Mouse (Mus musculus) CH12.LX (cell line): ENCODE measurements around the gene Ost4.
A peak's percentile ranks its signal among the peaks of the same experiment; 100 is the strongest.

ENCODE experiments used
- CTCF ChIP-seq, 2 experiments: IDR thresholded peaks in 1 of 2; conservative IDR thresholded peaks in 1 of 2; 2 replicates each; pipeline ENCODE4 v1.5.1; 2011 to 2012; ENCODE audit warnings: low read depth in 2 of 2, low read length in 2 of 2, improper control_type of control experiment in 1 of 2, inconsistent platforms in 1 of 2, mild to moderate bottlenecking in 1 of 2, moderate library complexity in 1 of 2
- GABPA ChIP-seq: IDR thresholded peaks from 2 replicates; pipeline ENCODE4 v1.6.1; 2012; ENCODE audit warnings: low read depth, low read length, improper control_type of control experiment, inconsistent platforms; ENCODE audit not compliant: insufficient replicate concordance
- NRF1 ChIP-seq: IDR thresholded peaks from 2 replicates; pipeline ENCODE4 v1.6.1; 2014; ENCODE audit warnings: low read depth, mild to moderate bottlenecking, inconsistent platforms, low read length, improper control_type of control experiment, moderate library complexity
- POLR2A ChIP-seq: IDR thresholded peaks from 2 replicates; pipeline ENCODE4 v1.6.1; 2011; ENCODE audit warnings: low read depth, mild to moderate bottlenecking, improper control_type of control experiment, low read length
- POLR2AphosphoS2 ChIP-seq: IDR thresholded peaks from 2 replicates; pipeline ENCODE4 v1.6.1; 2011; ENCODE audit warnings: low read depth, low read length, improper control_type of control experiment
- RCOR1 ChIP-seq: conservative IDR thresholded peaks from 2 replicates; pipeline ENCODE4 v1.6.1; 2012; ENCODE audit warnings: low read depth, mild to moderate bottlenecking, inconsistent platforms, low read length, improper control_type of control experiment
- SMC3 ChIP-seq: IDR thresholded peaks from 2 replicates; pipeline ENCODE4 v1.6.1; 2011; ENCODE audit warnings: low read depth, low read length, improper control_type of control experiment
- TCF12 ChIP-seq: IDR thresholded peaks from 2 replicates; pipeline ENCODE4 v1.6.1; 2014; ENCODE audit warnings: low read depth, mild to moderate bottlenecking, inconsistent platforms, low read length, improper control_type of control experiment
- USF2 ChIP-seq: conservative IDR thresholded peaks from 2 replicates; pipeline ENCODE4 v1.6.1; 2011; ENCODE audit warnings: low read depth, low read length, improper control_type of control experiment

DNA sequence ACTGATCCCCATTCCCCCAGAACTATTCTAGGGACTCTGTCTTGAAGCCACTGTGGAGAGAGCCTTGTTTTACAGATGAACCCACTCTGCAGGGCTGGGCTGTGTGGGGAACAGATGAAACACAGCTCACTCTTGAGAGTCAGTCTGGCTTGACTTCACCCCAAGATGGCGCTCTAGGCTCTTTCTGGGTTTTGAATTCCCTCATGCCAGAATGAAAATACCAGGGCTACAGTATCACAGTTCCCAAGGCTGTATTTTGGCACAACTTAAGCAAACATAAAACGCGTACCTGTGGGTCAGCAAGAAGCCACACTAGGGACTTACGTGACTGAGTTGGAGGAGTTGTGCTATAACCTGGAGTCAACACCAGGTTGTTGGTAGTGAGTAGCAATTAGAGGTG is 22.5 kb upstream of the Ost4 start:
- peak; percentile 45 to 86 for TF ChIP-seq CTCF (conservative IDR thresholded peaks at IDR 0.05 in 1 of 2, IDR thresholded peaks at IDR 0.05 in 1 of 2; ENCODE audit: low read depth in 2 of 2, low read length in 2 of 2)
- no peak for TF ChIP-seq POLR2A
- no peak for TF ChIP-seq POLR2AphosphoS2
- no peak for TF ChIP-seq USF2
- no peak for TF ChIP-seq RCOR1
- no peak for TF ChIP-seq TCF12
- TF ChIP-seq NRF1: no peak
- TF ChIP-seq SMC3: peak; percentile 77
- TF ChIP-seq GABPA: no peak
